Mouse (Mus musculus) ES-Bruce4 (cell line): ENCODE measurements at regions not wholly inside any gene's neighbourhood (a gene's known extent, or its start where the extent isn't known, plus 50 kb on each side); places are given as distances from the start of the nearest gene placed in this dataset.

ENCODE experiments used
- CTCF ChIP-seq: IDR thresholded peaks from one replicate; pipeline ENCODE4 v1.8.1; 2011; ENCODE audit warnings: low read depth, low read length
- POLR2A ChIP-seq: IDR thresholded peaks from one replicate; pipeline ENCODE4 v1.8.1; 2011; ENCODE audit warnings: low read length; ENCODE audit not compliant: insufficient read depth

DNA sequence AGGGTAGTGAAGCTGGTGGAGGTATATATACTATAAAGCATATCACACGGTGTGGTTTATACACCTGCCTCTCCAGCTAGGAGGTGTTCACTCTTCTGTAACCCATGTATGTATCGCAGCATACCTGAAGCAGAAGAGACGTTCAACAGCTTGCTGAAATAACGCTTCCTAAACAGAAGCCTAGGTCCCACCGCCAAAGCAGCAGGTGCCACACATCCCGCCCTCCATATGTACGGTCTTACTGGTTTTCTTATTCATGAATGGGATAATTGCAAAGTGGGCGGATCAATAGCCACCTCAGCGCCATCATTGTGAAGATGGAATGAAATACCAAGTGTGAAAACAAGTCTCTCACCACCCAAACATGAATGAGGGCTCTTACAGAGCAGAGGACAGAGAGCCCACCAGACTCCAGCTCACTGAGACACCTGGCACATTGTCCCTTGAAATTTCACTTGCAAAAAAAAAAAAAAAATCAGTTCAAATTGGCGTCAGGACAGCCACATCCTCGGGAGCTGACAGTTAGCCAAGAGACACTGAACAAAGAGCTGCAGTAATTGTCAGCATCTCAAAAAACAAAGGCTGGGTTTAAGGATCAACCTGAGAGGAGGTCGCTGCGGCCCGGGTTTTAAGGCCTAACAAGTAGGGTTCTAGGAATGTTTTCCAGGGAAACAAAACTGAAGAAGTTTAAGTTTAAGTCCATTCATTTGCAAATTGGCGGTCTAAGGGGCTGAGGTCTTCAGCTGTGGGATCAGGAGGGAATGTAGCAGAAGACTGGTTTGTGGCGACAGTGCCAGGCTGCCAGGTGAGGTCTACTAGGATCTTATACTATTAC lies 264.5 kb downstream of the Gm49356 start:
- no peak for TF ChIP-seq CTCF
- no peak for TF ChIP-seq POLR2A
